ENCODE assay signal across 10 mouse cellular contexts in genomic region chr1:150497690-150498089, GRCm38 (mm10). TPM values are rescaled to one million over a fixed set of nuclear protein-coding genes. Genes with fewer than 3 reads are reported as not detected.
A peak's percentile ranks its signal among the peaks of the same experiment; 100 is the strongest.
DNase-seq lines count a peak whose midpoint lies in the region; TF ChIP-seq lines count a peak whose summit lies in the region.
"Had no signal": no experiment of that assay in that cellular context is flagged by ENCODE, and none has a peak within 500 bp of the region (broad histone marks: within the 10 kb centered on the region; RNA-seq: fewer than 3 reads in every experiment).

No protein-coding gene starts in this region.

- peak; percentile 7 to 23 for DNase-seq in heart, postnatal 10 days
- DNase-seq in heart, embryonic 10.5 days (ENCODE audit: low spot score) = no peak
- DNase-seq in 3T3-L1 (ENCODE audit: low read depth, low spot score) (peak; percentile 86), ES-E14 (ENCODE audit: low read depth, low spot score) (no peak)
- DNase-seq in induced T-regulatory cell, adult 2 months (ENCODE audit: low read depth) = peak; percentile 41
- DNase-seq in T-cell, adult 2 months (ENCODE audit: low spot score) = no peak
- DNase-seq in spleen, postnatal 36 days (ENCODE audit: low spot score in 2 of 2) = no peak
- no peak for DNase-seq in spleen, adult 18-20 months
- DNase-seq: thymus, postnatal 36 days had no signal

- H3K9ac ChIP-seq in ES-E14 (ENCODE audit: insufficient read depth, low read depth, low read length, poor library complexity, severe bottlenecking) = no peak overlapping the region

- H3K27me3 ChIP-seq in heart, embryonic 10.5 days (ENCODE audit: insufficient read depth, poor library complexity, severe bottlenecking) = no peaks in the 10 kb centered on the region

- no peaks in the 10 kb centered on the region for H3K9me3 ChIP-seq in heart, embryonic 10.5 days
- H3K9me3 ChIP-seq in ES-E14 (ENCODE audit: control insufficient read depth, insufficient read depth, low read depth, low read length) = no peaks in the 10 kb centered on the region

- no peaks in the 10 kb centered on the region for H3K36me3 ChIP-seq in heart, embryonic 10.5 days
- H3K36me3 ChIP-seq in ES-E14 (ENCODE audit: control insufficient read depth, insufficient read depth, low read length, poor library complexity, severe bottlenecking) = no peaks in the 10 kb centered on the region

- intact Hi-C loops in heart, postnatal 10 days (cut with DNase I) = no loop called here

- H3K4me3 ChIP-seq in heart, embryonic 10.5 days = no peak overlapping the region
- H3K4me3 ChIP-seq in ES-E14 (ENCODE audit: insufficient read depth in 1 of 2, low read depth in 1 of 2, low read length in 2 of 2, poor library complexity in 1 of 2, severe bottlenecking in 1 of 2) = no peak overlapping the region
- H3K4me3 ChIP-seq: erythroblast, embryonic 14.5 days had no signal

- WGBS in heart, embryonic 10.5 days = 56% methylated on average over 2 of the region's 2 CpGs

- in situ Hi-C loops in ES-E14 (cut with MboI; ENCODE audit: low sequenced_read_pairs in 2 of 2, unreplicated experiment in 2 of 2) = no loop called here

- H3K27ac ChIP-seq in heart, embryonic 10.5 days = no peak overlapping the region
- no peak overlapping the region for H3K27ac ChIP-seq in ES-E14 (ENCODE audit: insufficient read depth, low read depth, low read length, poor library complexity, severe bottlenecking)

- no peaks in the 10 kb centered on the region for H3K4me1 ChIP-seq in heart, embryonic 10.5 days
- no peaks in the 10 kb centered on the region; a peak in 1 of 4 replicates for H3K4me1 ChIP-seq in ES-E14 (ENCODE audit: control insufficient read depth in 2 of 2, insufficient read depth in 2 of 2, low read length in 2 of 2, poor library complexity in 1 of 2)

TF ChIP-seq in ES-E14, 5 proteins besides CTCF, POLR2A, EP300 and RAD21:
- TF ChIP-seq ZC3H11A (IDR thresholded peaks at IDR 0.05; ENCODE audit: borderline replicate concordance, low read depth, low read length) (0 out of 2 replicates have a peak, but pooled peaks have one; percentile 18), MAFK (IDR thresholded peaks at IDR 0.05; ENCODE audit: insufficient read depth, low read depth, low read length) (peak; percentile 80), ZNF384 (IDR thresholded peaks at IDR 0.05; ENCODE audit: low read depth, low read length) (no peak), CHD2 (IDR thresholded peaks at IDR 0.05; ENCODE audit: low read depth, low read length) (no peak), HCFC1 (IDR thresholded peaks at IDR 0.05; ENCODE audit: borderline replicate concordance, insufficient read depth, low read length) (no peak)

RNA-seq across cellular contexts. Expression of gene Prg4, which starts 31.7 kb away (rescaled TPM):
- total RNA-seq in heart, postnatal 10 days (2021) = 1 to 10 TPM; 1.9 to 6.9 TPM
- 0.26 and 0.30 TPM in 2 replicates for polyA plus RNA-seq in heart, embryonic 10.5 days (2016; fragmentation: Nextera tagmentation; extraction: Ambion mirVana)
- total RNA-seq in ES-E14 (2012; rRNA removed) = 0.16 and 0.22 TPM in 2 replicates
- polyA plus RNA-seq: erythroblast, embryonic 14.5 days had no signal

Comparison
In these comparisons a context has a peak if more than half of its experiments do, and no peak if none do; other contexts are left out.
1. DNase-seq: peak in heart, postnatal 10 days (2 of 2), 3T3-L1 (single experiment) and induced T-regulatory cell, adult 2 months (single experiment); none in heart, embryonic 10.5 days (single experiment), ES-E14 (single experiment), T-cell, adult 2 months (single experiment), spleen, postnatal 36 days (0 of 2) and spleen, adult 18-20 months (0 of 2).